Mouse (Mus musculus) spleen, postnatal 14 days (tissue): ENCODE results near the gene Sept1.
"Not testable (repeated sequence)": the region's sequence is repeated elsewhere in the genome, so short reads cannot be mapped to it uniquely, and the experiment has no call there.

ENCODE experiments used
- DNase-seq, 2 experiments: peaks; one replicate each; pipeline ENCODE4 v3.0.0; 2021 to 2022; ENCODE audit warnings: low spot score in 2 of 2

The Sept1 gene

GRCm38 (mm10) chr7:127253821-127254769, 21.2 kb upstream of the Sept1 start:
- DNase-seq: peak; percentile 88 to 92

- DNase-seq: no peak
These were observed 20.4 kb upstream of the Sept1 start for GRCm38 (mm10) chr7:127253341-127253740.

GRCm38 (mm10) chr7:127252414-127252813, 19.5 kb upstream of the Sept1 start:
- DNase-seq: no peak

GRCm38 (mm10) chr7:127250511-127250910, 17.6 kb upstream of the Sept1 start:
- not testable (repeated sequence) for DNase-seq

DNA sequence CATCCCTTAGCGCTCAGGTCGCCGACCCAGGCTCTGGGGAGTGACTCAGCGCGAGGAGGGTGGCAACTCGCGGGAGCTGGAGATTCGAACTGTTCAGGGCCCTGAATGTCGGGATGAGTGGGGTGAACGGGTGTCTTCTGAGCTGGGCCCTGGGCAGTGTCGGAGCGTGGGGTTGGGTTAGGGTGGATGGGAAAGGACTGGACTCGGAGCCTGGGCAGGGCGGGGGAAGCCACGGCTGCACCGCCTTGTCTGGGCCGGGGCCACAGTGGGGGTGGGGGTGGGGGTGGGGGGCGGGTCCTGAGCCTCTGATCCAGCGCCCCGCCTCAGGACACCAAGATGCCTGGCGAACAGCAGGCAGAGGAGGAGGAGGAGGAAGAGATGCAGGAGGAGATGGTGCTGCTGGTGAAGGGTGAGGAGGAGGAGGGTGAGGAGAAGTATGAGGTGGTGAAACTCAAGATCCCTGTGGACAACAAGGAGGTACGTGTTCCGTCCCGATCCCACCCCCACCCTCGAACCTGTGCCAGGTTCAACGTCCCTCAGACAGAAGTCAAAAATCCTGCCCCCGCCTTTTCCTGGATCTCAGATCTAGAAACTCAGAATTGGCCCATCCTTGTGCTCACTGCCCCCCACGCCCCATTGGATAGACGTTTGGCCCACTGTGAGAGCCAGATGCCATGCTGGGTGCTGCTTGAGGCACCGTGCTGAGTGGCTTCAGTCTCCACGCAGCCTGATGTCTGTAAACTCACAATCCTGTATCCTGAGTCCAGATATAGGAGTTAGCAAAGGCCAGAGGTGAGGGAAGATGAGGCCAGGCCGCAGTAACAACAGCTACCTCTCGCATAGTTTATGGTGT, 12.0 kb upstream of the Sept1 start:
- DNase-seq: no peak

- peak; percentile 87 to 90 for DNase-seq
These were observed 11.1 kb upstream of the Sept1 start, which contains the start of gene Zfp771 for GRCm38 (mm10) chr7:127243870-127244657. Gene Zfp771, plus strand, starts transcription at chr7:127244274.

GRCm38 (mm10) chr7:127243361-127243867, 10.5 kb upstream of the Sept1 start:
- DNase-seq: no peak

- DNase-seq: no peak
These were observed 1.8 kb upstream of the Sept1 start for GRCm38 (mm10) chr7:127234777-127235176.

DNA sequence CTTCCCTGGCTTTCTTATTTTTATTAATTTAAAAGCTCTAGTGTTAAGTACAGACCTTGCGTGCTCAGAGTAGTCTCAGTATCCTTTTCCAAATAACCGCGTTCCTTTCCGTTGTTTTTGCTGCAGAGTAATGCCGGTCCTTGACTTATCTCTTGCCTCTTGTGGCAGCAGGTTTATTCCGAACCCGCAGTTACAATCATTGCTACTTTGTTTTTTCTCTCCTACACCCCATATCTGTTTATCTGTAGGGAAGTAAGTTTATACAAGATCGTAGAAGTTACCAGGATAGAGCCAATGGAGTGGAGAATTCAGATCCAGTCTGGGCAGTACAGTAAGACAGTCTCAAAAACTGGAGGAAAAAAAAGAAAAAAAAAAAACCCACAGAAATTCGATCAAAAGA, 835 bp upstream of the Sept1 start:
- no peak for DNase-seq

GRCm38 (mm10) chr7:127233368-127233749, 429 bp upstream of the Sept1 start:
- no peak for DNase-seq

GRCm38 (mm10) chr7:127231826-127232621, 906 bp downstream of the Sept1 start:
- no peak for DNase-seq

DNA sequence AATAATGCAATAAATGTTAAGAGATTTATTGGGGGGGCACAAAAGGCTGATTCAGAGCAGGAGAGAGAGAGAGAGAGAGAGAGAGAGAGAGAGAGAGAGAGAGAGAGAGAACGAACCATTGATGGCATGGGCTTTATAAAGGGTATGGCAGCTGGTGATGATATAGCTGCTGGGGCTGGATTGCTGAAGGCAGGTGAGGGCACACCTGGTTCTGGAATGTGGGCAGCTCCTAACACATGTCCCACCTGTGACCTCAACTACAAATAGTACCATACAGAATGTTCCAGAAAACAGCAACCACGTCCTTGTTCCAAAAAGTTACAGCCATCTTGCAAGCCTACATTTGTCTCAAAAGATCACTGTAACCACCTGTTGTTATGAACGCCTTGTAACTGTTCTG, 1.6 kb downstream of the Sept1 start:
- no peak for DNase-seq

DNA sequence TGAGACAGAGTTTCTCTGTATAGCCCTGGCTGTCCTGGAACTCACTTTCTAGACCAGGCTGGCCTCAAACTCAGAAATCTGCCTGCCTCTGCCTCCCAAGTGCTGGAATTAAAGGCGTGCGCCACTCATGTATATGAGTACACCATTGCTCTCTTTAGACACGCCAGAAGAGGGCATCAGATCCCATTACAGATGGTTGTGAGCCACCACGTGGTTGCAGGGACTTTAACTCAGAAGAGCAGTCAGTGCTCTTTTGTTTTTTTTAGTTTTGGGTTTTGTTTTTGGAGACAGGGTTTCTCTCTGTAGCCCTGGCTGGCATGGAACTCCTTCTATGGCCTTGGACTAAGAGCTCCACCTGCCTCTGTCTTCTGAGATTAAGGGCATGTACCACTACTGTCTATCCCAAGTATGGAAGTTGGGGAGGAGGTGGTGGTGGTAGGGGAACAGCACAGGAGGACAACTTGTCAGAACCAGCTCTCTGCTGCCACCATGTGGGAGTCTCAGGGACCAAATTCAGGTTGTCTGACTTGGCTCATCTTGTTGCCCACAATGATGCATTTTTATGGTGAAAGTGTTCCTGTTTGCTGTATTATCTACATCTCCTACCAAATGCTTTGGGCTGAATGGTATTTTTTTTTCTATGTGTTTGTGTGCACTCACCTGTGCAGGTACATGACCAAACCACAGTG, 4.2 kb downstream of the Sept1 start:
- peak; percentile 77 to 88 for DNase-seq

DNA sequence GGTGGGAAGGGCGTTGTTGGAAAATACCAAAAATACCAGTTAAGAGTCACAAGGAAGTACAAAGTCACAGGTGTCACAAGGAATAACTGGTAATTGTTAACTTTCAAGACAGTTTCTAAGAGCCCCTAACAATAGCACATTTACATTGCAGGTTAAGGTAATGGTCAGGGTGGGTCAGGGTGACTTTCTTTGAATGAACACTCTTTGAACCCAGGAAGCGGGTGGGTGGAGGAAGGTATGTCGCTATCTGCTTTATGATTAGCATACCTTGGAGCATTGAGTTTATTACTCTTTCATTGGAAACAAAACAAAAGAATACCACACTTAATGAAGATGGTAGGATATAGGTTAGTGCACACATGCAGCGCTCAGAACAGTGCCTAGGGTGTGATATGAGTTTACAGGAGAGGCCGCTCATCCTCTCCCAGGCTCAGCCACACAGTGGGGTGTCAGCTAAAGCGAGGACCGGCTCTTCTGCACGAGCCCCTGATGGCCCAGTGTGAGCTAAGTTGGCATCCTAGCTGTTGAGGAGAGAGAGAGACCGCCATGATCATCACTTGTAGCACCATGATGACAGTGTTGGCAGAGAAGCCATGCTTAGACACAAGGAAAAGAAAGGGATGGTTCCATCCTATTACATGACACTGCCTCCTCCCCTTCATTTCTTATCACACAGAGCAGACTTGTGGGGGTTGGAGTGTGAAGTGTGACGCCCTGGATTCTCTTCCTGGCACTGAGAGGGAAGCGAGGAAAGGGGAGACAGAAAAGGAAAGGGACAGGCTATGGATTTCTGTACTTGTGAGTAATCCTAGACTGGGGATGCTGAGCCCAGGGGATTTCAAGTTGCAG, 7.6 kb downstream of the Sept1 start:
- DNase-seq: no peak

DNA sequence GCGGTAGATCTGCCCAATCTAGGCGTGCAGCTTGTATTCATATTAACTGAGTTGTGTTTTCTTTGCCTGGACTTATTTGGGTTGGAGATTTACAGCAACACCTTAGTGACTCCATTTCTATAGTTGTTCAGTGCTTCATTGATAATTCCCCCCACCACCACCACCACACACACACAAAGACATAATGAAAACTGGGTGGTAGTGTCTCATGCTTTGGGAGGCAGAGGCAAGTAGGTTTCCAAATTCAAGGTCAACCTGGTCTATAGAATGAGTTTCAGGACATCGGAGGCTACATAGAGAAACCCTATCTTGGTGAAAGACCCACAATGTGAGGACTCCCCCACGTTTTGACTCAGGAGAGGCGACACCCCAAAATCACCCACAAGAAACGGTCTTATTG, 8.3 kb downstream of the Sept1 start:
- DNase-seq: no peak

GRCm38 (mm10) chr7:127223515-127224478, 9.1 kb downstream of the Sept1 start:
- no peak for DNase-seq

DNA sequence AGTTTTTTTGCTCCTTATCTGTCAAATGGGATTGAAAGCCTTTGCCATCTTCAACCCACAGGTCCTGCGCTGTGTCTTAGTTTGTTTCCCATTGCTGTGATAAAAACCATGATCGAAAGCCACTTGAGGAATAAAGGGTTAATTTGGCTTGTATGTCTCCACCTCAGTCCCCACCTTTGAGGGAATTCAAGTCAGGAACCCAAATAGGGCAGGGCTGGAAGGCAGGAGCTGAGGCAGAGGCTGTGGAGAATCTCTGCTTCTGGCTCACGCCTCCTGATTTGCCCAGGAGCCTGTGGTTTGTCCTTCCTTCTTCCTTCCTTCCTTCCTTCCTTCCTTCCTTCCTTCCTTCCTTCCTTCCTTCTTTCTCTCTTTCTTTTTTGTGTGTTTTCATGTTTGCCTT, 9.8 kb downstream of the Sept1 start:
- no peak for DNase-seq

DNA sequence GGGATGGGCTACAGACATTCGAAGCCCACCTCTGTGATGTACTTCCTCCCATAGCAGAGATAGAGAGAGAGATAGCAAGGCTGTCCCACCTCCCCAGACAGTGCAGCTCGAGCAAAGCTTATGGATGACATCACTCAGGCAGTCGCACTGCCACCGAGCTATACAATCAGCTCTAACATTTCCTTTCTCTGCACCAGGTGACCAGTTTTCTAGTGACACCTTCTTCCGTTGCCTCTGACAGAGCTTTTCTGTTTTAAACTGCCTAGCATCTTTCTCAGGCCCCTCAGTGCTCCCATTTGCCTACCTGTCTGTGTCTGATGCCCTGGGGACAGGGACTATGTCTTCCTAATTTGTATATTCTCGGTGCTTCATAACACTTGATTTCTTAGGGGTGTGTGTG, 12.5 kb downstream of the Sept1 start:
- DNase-seq: no peak
